Mouse (Mus musculus) erythroblast, embryonic 14.5 days (primary cell): ENCODE measurements around the gene Tada1.

Experiments used
- GATA1 ChIP-seq: IDR thresholded peaks from 2 replicates; pipeline ENCODE4 v1.6.1; 2012; ENCODE audit warnings: low read length, inconsistent platforms, mixed read lengths
- TAL1 ChIP-seq: IDR thresholded peaks from 3 replicates; pipeline ENCODE4 v1.6.1; 2012; ENCODE audit warnings: low read length, inconsistent platforms, mixed read lengths

GRCm38 (mm10) chr1:166330752-166331151 lies 48.1 kb upstream of the Tada1 start:
- no peak for TF ChIP-seq GATA1
- no peak for TF ChIP-seq TAL1
